Mouse (Mus musculus) hindbrain, embryonic 12.5 days (tissue): Measurements from ENCODE around the gene Igsf10. TPM values are rescaled to one million over a fixed set of nuclear protein-coding genes. Genes with fewer than 3 reads are reported as not detected.

Source experiments
- ATAC-seq: fragments of 200-750 bp; cut with Nextera tagmentation; 2 replicates; pipeline ENCODE4 v1.8.0; 2017; ENCODE audit warnings: moderate TSS enrichment; ENCODE audit not compliant: low FRiP score
- H3K27ac ChIP-seq: fragments of 300-500 bp; sonication (generic); 2 replicates; pipeline ENCODE4 v1.5.1; 2016; ENCODE audit warnings: mild to moderate bottlenecking
- H3K27me3 ChIP-seq: fragments of 300-500 bp; sonication (generic); 2 replicates; pipeline ENCODE4 v1.6.1; 2016; ENCODE audit warnings: mild to moderate bottlenecking
- H3K36me3 ChIP-seq: fragments of 300-500 bp; sonication (generic); 2 replicates; pipeline ENCODE4 v1.6.1; 2016; ENCODE audit warnings: mild to moderate bottlenecking
- H3K4me1 ChIP-seq: fragments of 300-500 bp; sonication (generic); 2 replicates; pipeline ENCODE4 v1.6.1; 2016
- H3K4me2 ChIP-seq: fragments of 300-500 bp; sonication (generic); replicated peaks from 2 replicates; pipeline ENCODE4 v1.6.1; 2016; ENCODE audit warnings: mild to moderate bottlenecking
- H3K4me3 ChIP-seq: fragments of 300-500 bp; sonication (generic); 2 replicates; pipeline ENCODE4 v1.5.1; 2016; ENCODE audit warnings: mild to moderate bottlenecking
- H3K9ac ChIP-seq: fragments of 300-500 bp; sonication (generic); 2 replicates; pipeline ENCODE4 v1.6.1; 2016; ENCODE audit warnings: mild to moderate bottlenecking, moderate library complexity
- H3K9me3 ChIP-seq: fragments of 300-500 bp; sonication (generic); replicated peaks from 2 replicates; pipeline ENCODE4 v1.6.1; 2016; ENCODE audit warnings: mild to moderate bottlenecking
- WGBS: fragments of 180-500 bp; shearing (Covaris S2); methylation state at CpG from one replicate; pipeline ENCODE4 v1.1.7; 2016; 5-methylcytosine and 5-hydroxymethylcytosine counted together
- polyA plus RNA-seq: library from polyadenylated mRNA; unstranded; fragments of >200 nt; fragmentation: Nextera tagmentation; extraction: Ambion mirVana; gene quantifications from 2 replicates; pipeline ENCODE4 v1.2.1, GENCODE M21; 2016

The Igsf10 gene
- polyA plus RNA-seq, 1 experiment from 2014 or later: 7.4 TPM

DNA sequence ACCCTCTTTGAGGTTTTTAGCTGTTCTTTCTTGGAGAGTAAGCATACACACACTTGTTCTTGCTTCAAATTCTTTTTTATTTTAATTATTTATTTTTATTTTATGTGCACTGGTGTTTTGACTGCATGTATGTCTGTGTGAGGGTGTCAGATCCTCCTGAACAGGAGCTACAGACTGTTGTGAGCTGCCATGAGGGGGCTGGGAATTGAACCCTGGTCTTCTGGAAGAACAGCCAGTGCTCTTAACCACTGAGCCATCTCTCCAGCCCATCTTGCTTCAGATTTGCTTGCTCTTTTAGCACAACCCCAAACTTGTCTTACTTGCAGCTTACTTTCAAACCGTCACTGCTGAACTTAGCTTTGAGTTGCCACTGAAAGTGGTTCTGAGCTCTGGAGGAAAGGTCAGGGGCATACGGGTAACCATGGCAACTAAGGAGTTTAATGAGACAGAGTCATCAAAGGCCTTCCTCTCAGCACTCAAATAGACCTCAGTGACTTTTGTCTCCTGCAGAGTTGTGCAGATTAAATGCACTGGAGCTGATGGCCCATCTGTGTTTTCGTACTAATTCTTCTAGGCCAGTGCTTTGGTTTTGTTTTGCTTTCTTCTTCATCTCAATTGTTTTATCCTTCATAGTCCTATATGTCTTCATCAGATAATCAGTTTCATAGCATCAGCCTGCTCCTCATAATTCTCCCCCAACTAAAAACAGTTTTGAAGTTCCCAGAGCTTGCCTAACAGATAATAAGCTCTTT is 66.5 kb downstream of the Igsf10 start:
- H3K27ac ChIP-seq: no peak overlapping the region
- 11% methylated on average over 3 of the region's 3 CpGs for WGBS
- H3K27me3 ChIP-seq: no peaks in the 10 kb centered on the region

DNA sequence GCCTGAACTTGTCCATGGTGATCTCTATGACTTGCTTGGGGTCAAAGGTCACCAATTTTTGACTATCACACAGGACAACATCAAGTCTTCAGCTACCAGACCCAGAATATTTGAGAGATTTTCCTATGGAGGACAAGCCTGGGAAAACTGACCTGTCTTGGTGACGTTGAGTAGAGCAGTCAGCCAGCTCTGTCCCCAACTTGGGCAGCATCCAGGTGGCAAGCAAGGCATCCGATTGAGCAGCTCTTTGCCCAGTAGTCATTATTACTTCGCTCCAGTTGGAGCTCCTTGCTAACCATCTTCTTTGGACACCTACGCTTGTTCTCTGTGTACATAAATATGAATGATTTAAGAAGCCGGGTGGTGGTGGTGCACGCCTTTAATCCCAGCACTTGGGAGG is 73.4 kb downstream of the Igsf10 start:
- H3K9me3 ChIP-seq: no peaks in the 10 kb centered on the region
- no peak overlapping the region for H3K9ac ChIP-seq
- no peak overlapping the region for H3K4me2 ChIP-seq
- no peak overlapping the region for H3K27ac ChIP-seq
- H3K4me1 ChIP-seq: no peaks in the 10 kb centered on the region
- H3K27me3 ChIP-seq: no peaks in the 10 kb centered on the region
- WGBS: 89% methylated on average over 6 of the region's 6 CpGs
- H3K4me3 ChIP-seq: no peak overlapping the region
- no peak for ATAC-seq
- no peaks in the 10 kb centered on the region; the same call in 1 of the 2 replicates for H3K36me3 ChIP-seq

More for the DNA sequence above, 66.5 kb downstream of the Igsf10 start:
- no peak for ATAC-seq
- no peaks in the 10 kb centered on the region for H3K9me3 ChIP-seq
- H3K4me3 ChIP-seq: no peak overlapping the region
- no peak overlapping the region for H3K4me2 ChIP-seq
- H3K9ac ChIP-seq: no peak overlapping the region
- H3K36me3 ChIP-seq: no peaks in the 10 kb centered on the region
- H3K4me1 ChIP-seq: peaks cover 8% of the 10 kb centered on the region; the same call in 1 of the 2 replicates

Other genes starting within 250 kb of the Igsf10 start
- gene Gpr171, start 242.6 kb downstream of the Igsf10 start, polyA plus RNA-seq: 1.6 and 1.7 TPM in 2 replicates
- gene P2ry14, start 190.8 kb downstream of the Igsf10 start, polyA plus RNA-seq: 1.5 and 2.3 TPM in 2 replicates
- 0.43 TPM in 1 of 2 replicates, not detected in the other for gene Gpr87, start 149.3 kb downstream of the Igsf10 start, polyA plus RNA-seq
- gene P2ry13, start 133.5 kb downstream of the Igsf10 start, polyA plus RNA-seq: 1.2 and 1.4 TPM in 2 replicates
- gene P2ry12, start 81.5 kb downstream of the Igsf10 start, polyA plus RNA-seq: 4.3 and 5.4 TPM in 2 replicates